Mouse (Mus musculus) erythroblast, embryonic 14.5 days (primary cell): ENCODE results near the gene Gm10334.
"Not testable (repeated sequence)": the region's sequence is repeated elsewhere in the genome, so short reads cannot be mapped to it uniquely, and the experiment has no call there.

ENCODE experiments used
- GATA1 ChIP-seq: IDR thresholded peaks from 2 replicates; pipeline ENCODE4 v1.6.1; 2012; ENCODE audit warnings: low read length, inconsistent platforms, mixed read lengths
- TAL1 ChIP-seq: IDR thresholded peaks from 3 replicates; pipeline ENCODE4 v1.6.1; 2012; ENCODE audit warnings: low read length, inconsistent platforms, mixed read lengths

- not testable (repeated sequence) for TF ChIP-seq GATA1, TAL1
Observed at GRCm38 (mm10) chr6:41458632-41459031, 12.7 kb upstream of the Gm10334 start, which contains the start of gene Prss1.
